Mouse (Mus musculus) lung, embryonic 14.5 days (tissue): ENCODE data around the gene Chrm5. TPM values are rescaled to one million over a fixed set of nuclear protein-coding genes. Genes with fewer than 3 reads are reported as not detected.
A peak's percentile ranks its signal among the peaks of the same experiment; 100 is the strongest.

ENCODE experiments used
- ATAC-seq: fragments of 200-750 bp; cut with Nextera tagmentation; 2 replicates; pipeline ENCODE4 v1.8.0; 2017; ENCODE audit warnings: mild to moderate bottlenecking, moderate TSS enrichment, moderate library complexity; ENCODE audit not compliant: insufficient read depth
- DNase-seq: peaks from one replicate; pipeline ENCODE4 v3.0.0-alpha.2; 2015
- H3K27ac ChIP-seq: fragments of 300-500 bp; sonication (generic); 2 replicates; pipeline ENCODE4 v1.5.1; 2014; ENCODE audit warnings: low read depth, mild to moderate bottlenecking, moderate library complexity
- H3K27me3 ChIP-seq: fragments of 300-500 bp; sonication (generic); 2 replicates; pipeline ENCODE4 v1.6.1; 2014; ENCODE audit warnings: low read length, control low read depth; ENCODE audit not compliant: insufficient read depth
- H3K36me3 ChIP-seq: fragments of 300-500 bp; sonication (generic); 2 replicates; pipeline ENCODE4 v1.6.1; 2014; ENCODE audit warnings: control low read depth; ENCODE audit not compliant: insufficient read depth
- H3K4me1 ChIP-seq: fragments of 300-500 bp; sonication (generic); 2 replicates; pipeline ENCODE4 v1.6.1; 2014; ENCODE audit warnings: antibody characterized with exemption, control low read depth; ENCODE audit not compliant: insufficient read depth
- H3K4me2 ChIP-seq: fragments of 300-500 bp; sonication (generic); 2 replicates; pipeline ENCODE4 v1.6.1; 2014; ENCODE audit warnings: mild to moderate bottlenecking
- H3K4me3 ChIP-seq: fragments of 300-500 bp; sonication (generic); 2 replicates; pipeline ENCODE4 v1.5.1; 2014; ENCODE audit warnings: low read depth, low read length
- H3K9ac ChIP-seq: fragments of 300-500 bp; sonication (generic); 2 replicates; pipeline ENCODE4 v1.6.1; 2014
- H3K9me3 ChIP-seq: fragments of 300-500 bp; sonication (generic); 2 replicates; pipeline ENCODE4 v1.6.1; 2016; ENCODE audit warnings: low read depth, low read length, control low read depth
- CTCF ChIP-seq: IDR thresholded peaks from 2 replicates; pipeline ENCODE4 v1.5.1; 2016; ENCODE audit warnings: antibody characterized with exemption, low read depth
- WGBS: fragments of 180-500 bp; shearing (Covaris S2); extraction: QIAGEN DNeasy Blood & Tissue Kit; methylation state at CpG from one replicate; pipeline ENCODE4 v1.1.7; 2014; 5-methylcytosine and 5-hydroxymethylcytosine counted together
- polyA plus RNA-seq: library from polyadenylated mRNA; unstranded; fragments of >200 nt; fragmentation: Nextera tagmentation; extraction: Ambion mirVana; gene quantifications from 2 replicates; pipeline ENCODE4 v1.2.1, GENCODE M21; 2014

The Chrm5 gene
- polyA plus RNA-seq, 1 experiment from 2014 or later = not detected

DNA sequence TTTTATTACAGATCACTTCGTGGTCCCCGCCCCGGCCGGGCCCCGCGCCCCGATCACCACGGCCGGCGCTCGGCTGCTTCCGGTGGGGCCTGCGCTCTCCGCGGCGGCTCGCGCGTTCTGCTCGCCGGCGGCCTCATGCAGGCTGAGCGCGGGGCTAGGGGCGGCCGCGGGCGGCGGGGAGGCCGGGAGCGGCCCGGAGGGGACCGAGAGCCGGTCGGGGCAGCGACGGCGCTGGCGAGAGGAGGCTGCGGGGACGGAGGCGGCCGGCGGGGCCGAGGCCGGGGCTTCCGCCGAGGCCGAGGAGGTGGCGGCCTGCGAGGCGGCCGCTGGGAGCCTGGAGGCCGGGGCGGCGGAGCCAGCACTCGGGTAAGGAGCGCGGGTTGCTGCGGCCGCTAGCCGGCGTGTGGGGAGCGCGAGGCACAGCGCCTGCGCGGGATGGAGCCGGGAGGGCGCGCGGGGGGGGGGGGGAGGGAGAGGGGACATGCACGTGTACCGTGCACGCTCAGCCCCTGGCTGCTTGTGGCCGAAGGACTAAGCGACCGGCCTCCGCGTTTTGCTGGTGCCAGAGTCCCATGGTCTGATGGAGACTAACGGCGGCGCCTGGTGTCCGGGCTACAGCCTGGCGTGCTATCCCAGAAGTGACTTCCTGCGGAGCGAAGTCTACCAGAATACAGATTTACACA is 12.4 kb upstream of the Chrm5 start, which contains the start of gene Aven:
Gene Aven, plus strand, starts transcription at position 109 of the 683 bp plus-strand sequence.
- Histone ChIP-seq H3K4me1 (no peaks in the 10 kb centered on the region), H3K9ac (peak within 1 kb of the TSS; percentile 97), H3K9me3 (no peaks in the 10 kb centered on the region), H3K27ac (peak within 1 kb of the TSS; percentile 99), H3K4me2 (peak within 1 kb of the TSS; percentile 84), H3K4me3 (peak within 1 kb of the TSS; percentile 71), H3K36me3 (no peaks in the 10 kb centered on the region), H3K27me3 (no peaks in the 10 kb centered on the region)
- under 1% methylated on average over 72 of the region's 87 CpGs for WGBS
- peak; percentile 96 for ATAC-seq
- TF ChIP-seq CTCF = no peak
- DNase-seq = peak; percentile 89

DNA sequence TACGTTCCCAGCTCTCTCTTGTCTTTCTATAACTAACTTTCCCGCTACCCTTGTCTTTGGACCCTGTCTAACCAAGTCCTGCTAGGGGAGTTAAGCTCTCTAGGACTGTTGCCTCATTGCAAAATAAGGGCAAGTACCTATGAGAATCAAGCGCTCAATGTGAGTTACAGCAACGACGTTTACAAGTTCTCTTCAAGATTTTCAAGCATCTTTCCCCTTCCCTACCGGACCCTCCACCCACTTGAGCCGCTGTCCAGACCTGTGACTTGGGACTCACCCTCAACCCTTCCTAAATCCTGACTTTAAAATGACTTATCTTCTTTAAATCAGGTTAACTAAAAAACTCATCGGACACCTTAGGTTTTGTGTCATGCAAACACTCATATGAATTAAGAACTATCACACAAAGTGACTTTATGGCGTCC is 11.9 kb upstream of the Chrm5 start:
- Histone ChIP-seq H3K27me3 (no peaks in the 10 kb centered on the region), H3K4me2 (peak overlapping the region; percentile 84), H3K4me3 (peak overlapping the region; percentile 71), H3K27ac (peak overlapping the region; percentile 99), H3K9me3 (no peaks in the 10 kb centered on the region), H3K9ac (peak overlapping the region; percentile 97), H3K4me1 (no peaks in the 10 kb centered on the region), H3K36me3 (no peaks in the 10 kb centered on the region)
- TF ChIP-seq CTCF = no peak
- DNase-seq (peak; percentile 62), ATAC-seq (peak; percentile 6)
- WGBS = 8% methylated on average over 9 of the region's 9 CpGs

DNA sequence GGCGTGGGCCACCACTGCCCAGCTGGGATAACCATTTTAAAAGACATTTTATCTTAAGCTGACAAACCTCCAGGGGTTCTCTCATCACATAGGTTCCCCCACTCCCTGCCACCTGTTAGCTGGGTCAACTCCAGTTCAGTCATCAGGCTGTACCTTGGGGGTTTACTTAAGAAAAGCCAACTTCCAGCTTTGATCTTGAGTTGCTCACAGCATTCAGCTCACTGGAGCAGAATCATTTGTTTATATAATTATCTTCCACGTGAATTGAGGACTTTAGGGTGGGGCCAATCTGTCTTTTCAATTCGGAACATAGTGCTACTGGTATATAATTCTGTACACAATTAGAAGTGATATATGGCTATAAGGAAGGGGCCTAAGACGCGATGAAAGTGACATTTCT is 11.1 kb upstream of the Chrm5 start:
- H3K27me3 ChIP-seq = no peaks in the 10 kb centered on the region
- no peaks in the 10 kb centered on the region for H3K4me1 ChIP-seq
- no peak overlapping the region for H3K27ac ChIP-seq
- H3K4me2 ChIP-seq = peak overlapping the region; percentile 84
- no peak overlapping the region for H3K4me3 ChIP-seq
- no peak overlapping the region for H3K9ac ChIP-seq
- H3K9me3 ChIP-seq = no peaks in the 10 kb centered on the region
- 57% methylated on average over 5 of the region's 5 CpGs for WGBS
- DNase-seq = no peak
- TF ChIP-seq CTCF = no peak
- ATAC-seq = no peak
- H3K36me3 ChIP-seq = no peaks in the 10 kb centered on the region

DNA sequence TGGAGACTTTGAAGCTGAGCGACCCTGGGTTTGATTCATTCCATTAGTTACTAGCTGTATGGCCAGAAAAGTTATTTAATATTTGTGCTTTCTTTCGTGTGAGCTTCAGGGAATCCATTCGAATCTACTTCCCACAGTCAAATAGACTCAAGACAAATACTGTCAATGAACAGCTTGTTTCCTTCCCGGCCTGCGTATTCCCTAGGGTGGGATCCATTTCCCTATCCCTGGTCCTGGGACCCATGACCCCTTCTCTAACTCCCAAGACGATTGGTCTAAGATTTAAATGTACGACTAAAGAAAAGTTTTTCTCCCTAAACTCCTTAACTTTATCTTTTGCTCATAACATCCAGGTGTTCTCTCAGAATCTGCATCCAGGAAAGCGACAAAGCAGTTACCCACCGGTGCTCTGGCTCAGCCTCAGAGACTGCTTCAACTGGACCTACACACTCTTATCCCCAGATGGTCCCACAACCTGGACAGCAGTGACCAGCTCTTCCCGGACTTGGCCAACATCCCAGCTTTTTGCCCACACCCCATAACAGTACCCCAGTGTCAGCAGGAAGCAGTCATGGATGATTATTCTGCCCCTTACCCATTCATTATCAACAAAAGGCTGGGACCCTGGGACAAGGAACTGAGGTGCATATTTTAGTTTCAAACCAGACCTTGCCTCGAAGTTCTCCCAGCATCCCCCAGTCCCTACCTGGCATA is 10.1 kb upstream of the Chrm5 start:
- no peak for TF ChIP-seq CTCF
- WGBS = 76% methylated on average over 11 of the region's 11 CpGs
- Histone ChIP-seq H3K4me3 (no peak overlapping the region), H3K4me2 (no peak overlapping the region), H3K9me3 (no peaks in the 10 kb centered on the region), H3K4me1 (no peaks in the 10 kb centered on the region), H3K27me3 (no peaks in the 10 kb centered on the region), H3K36me3 (no peaks in the 10 kb centered on the region), H3K27ac (no peak overlapping the region), H3K9ac (no peak overlapping the region)
- ATAC-seq (no peak), DNase-seq (no peak)

DNA sequence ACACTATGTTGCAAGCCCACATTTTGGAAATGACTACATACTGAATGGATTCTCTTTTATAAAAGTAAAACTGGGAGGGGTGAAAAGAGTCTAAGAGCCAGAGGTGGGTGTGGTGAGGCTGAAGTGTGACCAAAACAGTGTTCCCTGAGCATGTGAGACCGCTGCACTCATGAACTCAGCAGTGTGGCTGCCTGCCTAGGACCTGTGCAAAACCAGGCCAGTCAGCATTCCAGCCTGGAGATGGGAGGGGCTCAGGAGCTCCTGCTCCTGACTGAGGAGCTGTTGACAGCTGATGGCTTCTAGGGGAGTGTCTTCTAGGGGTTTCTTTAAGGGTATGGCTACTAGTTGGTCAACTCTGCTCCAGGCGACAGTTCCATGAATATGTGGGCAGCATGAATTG is 4.3 kb upstream of the Chrm5 start:
- WGBS = 30% methylated on average over 2 of the region's 2 CpGs
- Histone ChIP-seq H3K9me3 (no peaks in the 10 kb centered on the region), H3K36me3 (no peaks in the 10 kb centered on the region), H3K9ac (no peak overlapping the region), H3K27ac (no peak overlapping the region), H3K4me1 (no peaks in the 10 kb centered on the region), H3K4me3 (no peak overlapping the region), H3K27me3 (no peaks in the 10 kb centered on the region), H3K4me2 (no peak overlapping the region)
- DNase-seq = peak; percentile 15
- no peak for TF ChIP-seq CTCF
- ATAC-seq = peak; percentile 35; the same call in 1 of the 2 replicates

DNA sequence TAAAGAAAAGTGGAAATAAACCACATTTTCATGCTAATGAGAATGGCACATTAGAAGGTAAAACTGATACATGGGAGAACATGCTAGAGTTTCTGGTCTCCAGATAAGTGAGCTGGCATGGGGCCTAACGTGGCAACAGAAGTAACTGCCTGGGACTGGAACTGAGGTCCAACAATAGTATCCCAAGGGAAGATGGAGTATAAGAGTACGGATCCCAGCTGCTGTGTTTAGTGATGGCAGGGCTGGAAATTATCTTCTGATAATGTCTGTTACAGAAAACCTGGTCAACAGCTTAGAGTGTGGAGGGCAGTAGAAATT is 2.7 kb upstream of the Chrm5 start:
- Histone ChIP-seq H3K4me2 (no peak overlapping the region), H3K4me3 (no peak overlapping the region), H3K9me3 (no peaks in the 10 kb centered on the region), H3K4me1 (no peaks in the 10 kb centered on the region), H3K36me3 (no peaks in the 10 kb centered on the region), H3K27ac (no peak overlapping the region), H3K9ac (no peak overlapping the region), H3K27me3 (no peaks in the 10 kb centered on the region)
- no peak for TF ChIP-seq CTCF
- WGBS = 49% methylated on average over 2 of the region's 2 CpGs
- DNase-seq (peak; percentile 30), ATAC-seq (no peak)

DNA sequence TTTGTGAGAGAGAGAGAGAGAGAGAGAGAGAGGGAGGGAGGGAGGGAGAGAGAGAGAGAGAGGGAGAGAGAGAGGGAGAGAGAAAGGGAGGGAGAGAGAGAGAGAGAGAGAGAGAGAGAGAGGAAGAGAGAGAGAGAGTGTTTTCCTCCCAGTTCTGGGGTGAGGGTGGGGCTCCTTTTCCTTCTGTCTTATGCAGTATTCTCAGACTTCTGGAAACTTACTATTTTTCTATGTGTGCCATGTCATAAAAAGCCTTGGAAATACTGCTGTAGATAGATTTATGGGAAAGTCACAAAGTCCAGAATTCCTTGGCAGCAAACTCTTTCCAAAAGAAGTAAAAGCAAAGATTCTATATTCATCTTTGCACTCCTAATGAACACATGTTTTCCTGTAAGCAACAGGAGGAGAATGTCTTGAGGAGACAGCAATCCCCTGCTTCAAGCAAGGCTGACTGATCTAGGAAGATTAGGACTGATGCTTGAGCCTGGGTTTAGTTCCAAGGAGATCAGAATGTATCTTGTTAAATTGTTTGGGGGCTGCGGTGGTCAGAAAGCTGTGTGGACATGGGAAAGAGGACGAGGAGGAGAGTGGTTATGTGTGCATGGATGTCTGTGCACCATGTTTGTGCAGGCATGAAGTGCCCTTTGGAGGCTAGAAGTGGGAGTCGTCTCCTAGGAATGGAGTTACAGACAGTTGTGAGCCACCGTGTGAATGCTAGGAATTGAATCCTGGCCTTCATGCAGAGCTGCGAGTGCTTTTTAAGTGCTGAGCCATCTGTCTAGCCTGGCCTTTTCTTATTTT is 2.2 kb upstream of the Chrm5 start:
- Histone ChIP-seq H3K27me3 (no peaks in the 10 kb centered on the region), H3K9me3 (no peaks in the 10 kb centered on the region), H3K27ac (no peak overlapping the region), H3K36me3 (no peaks in the 10 kb centered on the region), H3K4me2 (no peak overlapping the region), H3K4me3 (no peak overlapping the region), H3K9ac (no peak overlapping the region), H3K4me1 (no peaks in the 10 kb centered on the region)
- DNase-seq (no peak), ATAC-seq (no peak)
- TF ChIP-seq CTCF = no peak
- WGBS = 52% methylated on average over 5 of the region's 5 CpGs
